Mouse (Mus musculus) v-Abl transformed pro-B cells (cell line): ENCODE measurements at regions not wholly inside any gene's neighbourhood (a gene's known extent, or its start where the extent isn't known, plus 50 kb on each side); places are given as distances from the start of the nearest gene placed in this dataset.

Experiments
- in situ Hi-C, 2 experiments: fragments of 400-800 bp; cut with MboI; formaldehyde crosslinking; loops; one replicate each; pipeline ENCODE4 v1.15.1; 2025; ENCODE audit not compliant: unreplicated experiment in 2 of 2

DNA sequence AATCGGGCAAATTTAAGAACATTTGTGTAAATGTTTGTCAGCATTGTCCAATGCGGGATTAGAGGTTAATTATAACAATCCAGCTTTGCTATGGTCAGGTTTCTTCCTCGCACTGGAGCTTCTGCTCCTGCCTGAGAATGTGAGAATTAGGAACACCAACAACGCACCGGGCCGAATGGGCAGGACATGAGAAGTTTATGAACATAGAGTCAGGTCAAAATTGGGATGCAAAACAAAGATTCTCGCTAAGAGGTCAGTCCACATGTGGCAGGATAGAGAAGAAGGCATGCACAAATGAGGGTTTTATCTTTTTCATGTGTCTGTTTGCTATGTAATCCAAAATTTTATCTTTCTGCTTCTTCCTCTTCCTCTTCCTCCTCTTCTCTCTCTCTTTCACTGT, 585.7 kb downstream of the Tmem182 start:
- in situ Hi-C loops = no loop called here

DNA sequence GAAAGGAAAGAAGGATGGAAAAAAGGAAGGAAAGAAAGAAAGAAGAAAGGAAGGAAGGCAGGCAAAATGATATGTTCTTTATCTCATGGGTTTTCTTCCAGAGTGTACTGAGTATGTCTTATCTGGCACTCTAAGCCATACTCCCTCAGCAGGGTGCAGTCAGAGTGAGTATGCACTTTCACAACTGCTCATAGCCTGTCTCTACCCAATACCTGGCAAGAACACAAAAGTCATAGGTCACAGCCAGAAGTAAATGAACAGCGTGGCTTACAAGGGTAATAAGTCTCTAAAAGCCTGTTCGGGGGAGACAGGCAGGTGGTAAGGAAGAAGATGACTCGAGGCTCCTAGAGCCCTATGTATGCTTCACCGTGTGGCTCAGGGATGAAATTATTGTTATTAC, 587.9 kb downstream of the Tmem182 start:
- in situ Hi-C loops = no loop called here

- in situ Hi-C loops = no loop called here
Observed at GRCm38 (mm10) chr1:41395081-41395480, 589.7 kb downstream of the Tmem182 start.

- in situ Hi-C loops = no loop called here
Observed at GRCm38 (mm10) chr1:41410533-41410932, 605.1 kb downstream of the Tmem182 start.

DNA sequence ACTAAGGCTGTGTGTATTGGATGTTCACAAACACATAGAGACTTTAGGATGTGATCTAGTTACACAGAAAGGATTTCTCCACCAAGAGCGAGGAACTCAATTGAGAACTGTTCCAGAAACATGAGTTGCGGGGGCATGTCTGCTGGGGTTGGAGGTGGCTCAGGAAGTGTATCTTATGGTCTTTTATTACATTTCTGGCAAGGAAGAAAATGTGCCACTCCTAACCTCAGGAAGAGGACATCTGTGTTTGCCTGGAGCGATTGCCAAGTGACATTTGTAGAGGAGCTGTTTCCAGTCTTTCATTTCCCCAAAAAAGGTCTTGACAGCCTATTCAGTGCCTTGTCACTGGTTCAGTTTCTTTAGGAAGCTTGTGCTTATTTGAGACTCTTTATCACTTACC, 606.2 kb downstream of the Tmem182 start:
- in situ Hi-C loops = no loop called here

DNA sequence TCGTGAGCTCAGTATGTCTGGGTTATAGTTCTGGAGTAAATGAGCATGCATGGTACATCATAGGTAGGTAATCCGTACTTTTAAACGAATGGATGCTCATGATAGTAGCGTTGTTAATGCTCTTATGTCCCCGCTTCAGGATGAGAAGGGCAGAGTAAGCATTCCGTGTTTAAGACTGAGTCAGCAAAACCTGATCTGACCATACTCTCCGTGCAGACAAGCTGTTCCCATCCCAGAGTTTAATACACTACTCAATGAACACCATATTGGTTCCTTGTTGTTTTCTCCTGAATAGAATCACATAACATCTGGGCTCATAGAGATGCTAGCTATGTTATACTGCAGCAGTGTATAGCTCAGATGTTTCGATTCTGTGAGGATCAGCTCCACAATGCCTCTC, 606.7 kb downstream of the Tmem182 start:
- in situ Hi-C loops = no loop called here

GRCm38 (mm10) chr1:41420489-41421327, 615.3 kb downstream of the Tmem182 start:
- in situ Hi-C loops = no loop called here

DNA sequence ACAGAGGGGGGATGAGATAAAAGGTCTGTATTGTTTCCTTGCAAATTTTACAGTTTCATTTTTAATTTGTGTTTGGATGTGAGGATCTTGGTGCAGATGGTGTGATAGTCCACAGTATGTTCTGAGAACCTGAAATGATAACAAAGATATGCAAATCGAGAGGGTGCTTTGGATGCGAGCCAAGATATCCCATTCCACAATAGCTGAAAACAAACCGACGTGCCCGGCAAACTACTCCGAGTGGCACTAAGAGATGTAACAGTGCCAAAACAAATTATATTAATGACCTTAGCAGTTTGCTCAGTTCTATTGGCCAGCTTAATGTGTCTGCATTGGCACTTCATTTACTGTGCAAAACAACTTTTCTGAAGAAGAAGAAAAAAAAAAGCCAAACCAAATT, 622.5 kb downstream of the Tmem182 start:
- in situ Hi-C loops = no loop called here

DNA sequence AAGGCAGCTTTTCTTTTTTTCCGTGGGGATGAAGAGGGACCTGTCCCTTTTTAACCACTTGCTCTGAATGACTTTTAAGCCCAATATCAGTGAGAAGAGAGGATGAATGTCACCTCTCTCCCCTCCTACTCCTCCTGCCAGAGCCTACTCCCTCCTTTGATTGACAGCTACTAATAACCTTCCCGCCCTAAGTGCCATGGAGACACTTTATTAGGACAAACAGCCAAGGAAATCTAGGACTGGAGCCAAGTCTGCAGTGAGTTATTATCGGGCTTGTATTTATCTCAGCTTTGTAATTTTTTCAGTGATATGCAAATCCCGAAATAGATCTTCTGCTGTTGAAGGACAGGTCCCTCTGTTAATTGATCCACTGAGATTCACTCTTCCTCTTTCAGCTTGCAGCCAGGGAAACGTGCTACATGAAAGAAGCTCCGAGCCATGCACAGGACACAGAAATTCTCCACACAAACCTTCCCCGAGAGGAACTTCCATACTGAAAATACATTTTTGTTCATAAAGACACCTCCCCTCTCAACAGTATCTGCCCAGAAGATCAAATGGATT, 625.8 kb downstream of the Tmem182 start:
- in situ Hi-C loops = no loop called here

DNA sequence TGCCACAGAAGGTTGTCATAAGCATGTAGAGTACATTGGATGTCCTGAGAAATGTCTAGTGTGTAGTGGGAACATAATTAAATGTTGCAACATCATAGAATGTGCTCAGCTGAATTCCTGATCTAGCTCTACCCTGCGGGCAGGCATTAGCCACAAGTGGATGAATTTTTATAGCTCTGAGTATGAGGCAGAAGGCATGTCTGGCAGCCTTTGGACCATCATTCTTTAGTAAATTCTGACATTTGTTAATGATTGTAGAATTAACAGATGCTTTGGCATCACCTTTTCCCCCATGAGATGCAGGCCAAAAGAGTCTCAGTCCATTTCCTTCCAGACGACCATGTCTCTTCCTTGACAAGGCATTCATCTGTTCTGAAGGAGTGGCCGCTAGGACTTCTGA, 630.0 kb downstream of the Tmem182 start:
- in situ Hi-C loops = no loop called here

DNA sequence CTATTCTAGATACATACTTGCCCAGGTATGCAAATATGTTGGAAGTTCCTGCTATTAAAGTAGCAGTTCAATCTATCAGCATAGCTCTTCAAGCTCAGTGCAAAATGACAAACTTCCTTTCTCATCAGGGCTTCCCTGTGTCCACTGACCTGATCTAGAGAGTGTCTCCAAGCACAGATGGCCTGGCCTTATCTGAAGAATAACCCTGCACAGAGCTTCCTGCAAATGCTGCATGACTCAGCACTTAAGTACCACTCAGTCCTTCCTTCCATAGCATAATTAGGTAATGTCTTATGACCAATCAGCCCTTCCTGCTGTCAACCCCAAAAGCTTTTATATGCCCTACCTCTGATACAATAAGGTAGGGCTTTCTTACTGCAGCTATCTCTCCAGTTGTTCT, 644.6 kb downstream of the Tmem182 start:
- in situ Hi-C loops = no loop called here
